In genomic region chr12:59130249-59130648, GRCm38 (mm10) we compare ENCODE assay signal across 8 mouse cellular contexts. TPM values are rescaled to one million over a fixed set of nuclear protein-coding genes. Genes with fewer than 3 reads are reported as not detected.
DNase-seq lines count a peak whose midpoint lies in the region; ATAC-seq lines count a peak whose summit lies in the region.

No protein-coding gene starts in this region.

- no peaks in the 10 kb centered on the region for H3K9me3 ChIP-seq in intestine, embryonic 16.5 days (ENCODE audit: control insufficient read depth, low read length)

- H3K4me1 ChIP-seq in intestine, embryonic 16.5 days (ENCODE audit: control insufficient read depth, insufficient read depth, low read length) = peaks cover 14% of the 10 kb centered on the region

- peak overlapping the region; percentile 90 for H3K4me3 ChIP-seq in intestine, embryonic 16.5 days (ENCODE audit: low read length)

- intact Hi-C loops in gastrocnemius, postnatal 14 days (cut with DNase I; ENCODE audit: low total_unique reads) = loop anchor here (10.0 kb wide), 1 partner anchor 65 kb away; the partner anchor contains the start of genes Pnn and Trappc6b

- H3K4me2 ChIP-seq in intestine, embryonic 16.5 days (ENCODE audit: low read depth, low read length) = peak overlapping the region; percentile 84

- DNase-seq in gastrocnemius, postnatal 14 days = peak; percentile 8
- no peak for DNase-seq in gastrocnemius, postnatal 25 days
- DNase-seq in adrenal gland, postnatal 14 days = peak; percentile 51
- DNase-seq in forelimb bud, embryonic 11.5 days (ENCODE audit: low read depth, low spot score) = peak; percentile 9
- DNase-seq in lung, postnatal 14 days = peak; percentile 13
- peak; percentile 76 for DNase-seq in skeletal muscle tissue, adult 2 months (ENCODE audit: low read depth, low spot score)
- no peak for DNase-seq in thymus, postnatal 36 days

- peak overlapping the region; percentile 98 for H3K27ac ChIP-seq in intestine, embryonic 16.5 days (ENCODE audit: low read length)

- peak; percentile 51 for ATAC-seq in intestine, embryonic 16.5 days

- no peaks in the 10 kb centered on the region for H3K27me3 ChIP-seq in intestine, embryonic 16.5 days (replicated peaks; ENCODE audit: control insufficient read depth, insufficient read depth, low read length)

- WGBS in intestine, embryonic 16.5 days = 8% methylated on average over 3 of the region's 3 CpGs

- no peaks in the 10 kb centered on the region for H3K36me3 ChIP-seq in intestine, embryonic 16.5 days (ENCODE audit: control insufficient read depth, insufficient read depth, low read length)

- peak overlapping the region; percentile 94 for H3K9ac ChIP-seq in intestine, embryonic 16.5 days (ENCODE audit: low read depth, low read length)

RNA-seq across cellular contexts. Expression of gene Mia2, which starts 34.6 kb away (rescaled TPM):
- 10 to 100 TPM; 62.5 to 69.8 TPM for total RNA-seq in gastrocnemius, postnatal 14 days (2021)
- total RNA-seq in gastrocnemius, postnatal 25 days (2021) = 10 to 100 TPM; 88.3 to 97.4 TPM
- 87.4 and 106 TPM in 2 replicates for total RNA-seq in adrenal gland, postnatal 14 days (2021)
- polyA plus RNA-seq in intestine, embryonic 16.5 days (2015; fragmentation: Nextera tagmentation; extraction: Ambion mirVana) = 88.2 and 96.6 TPM in 2 replicates

Comparison
In these comparisons a context has a peak if more than half of its experiments do, and no peak if none do; other contexts are left out.
1. DNase-seq: peak in gastrocnemius, postnatal 14 days (single experiment), adrenal gland, postnatal 14 days (single experiment), forelimb bud, embryonic 11.5 days (single experiment), lung, postnatal 14 days (single experiment) and skeletal muscle tissue, adult 2 months (single experiment); none in gastrocnemius, postnatal 25 days (single experiment) and thymus, postnatal 36 days (0 of 2).